Mouse (Mus musculus): ENCODE results near the gene Nxt2.

DNA sequence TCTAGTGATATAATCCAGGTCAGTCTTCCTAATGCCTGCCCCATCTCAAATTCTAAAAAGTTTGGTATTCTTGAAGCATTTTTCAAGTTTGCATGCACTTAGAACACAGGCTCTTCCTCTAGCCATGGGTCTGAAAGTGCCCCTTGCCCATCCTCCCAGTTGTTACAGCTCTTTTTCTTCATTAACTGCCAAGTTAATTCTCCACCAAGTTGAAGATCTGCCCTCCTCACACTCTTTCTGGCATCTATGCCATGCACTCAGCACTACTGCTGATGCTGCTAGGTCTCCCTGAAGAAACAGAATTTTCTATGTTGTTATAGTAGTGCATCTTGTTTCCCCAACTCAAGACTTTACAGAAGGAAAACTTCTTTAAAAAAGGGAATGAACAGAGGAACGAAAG, 31.0 kb upstream of the Nxt2 start:
- no peak for TF ChIP-seq GATA1 (IDR thresholded peaks at IDR 0.05; ENCODE audit: low read length)
- TF ChIP-seq TAL1 (IDR thresholded peaks at IDR 0.05; ENCODE audit: low read length), result no peak

Measured in erythroblast, embryonic 14.5 days (primary cell).